Comparison of ENCODE assay signal across 8 mouse cellular contexts in genomic region chr4:108976458-108977071, GRCm38 (mm10). TPM values are rescaled to one million over a fixed set of nuclear protein-coding genes. Genes with fewer than 3 reads are reported as not detected.
DNase-seq lines count a peak whose midpoint lies in the region; ATAC-seq and TF ChIP-seq lines count a peak whose summit lies in the region.

No protein-coding gene starts in this region.

- in situ Hi-C loops in ES-E14 (cut with MboI; ENCODE audit: low sequenced_read_pairs in 2 of 2, unreplicated experiment in 2 of 2), result loop anchor here in 1 of 2 experiments (10.0 kb wide), 1 partner anchor 102 kb away; the partner anchor contains the start of gene Rab3b

- H3K4me3 ChIP-seq in heart, adult 2 months, result no peak overlapping the region
- H3K4me3 ChIP-seq in heart, embryonic 12.5 days, result no peak overlapping the region
- no peak overlapping the region for H3K4me3 ChIP-seq in ES-E14 (ENCODE audit: insufficient read depth in 1 of 2, low read depth in 1 of 2, low read length in 2 of 2, poor library complexity in 1 of 2, severe bottlenecking in 1 of 2)

- peak; percentile 82 for TF ChIP-seq CTCF in heart, adult 2 months (IDR thresholded peaks at IDR 0.05)

- no peaks in the 10 kb centered on the region for H3K79me2 ChIP-seq in heart, adult 2 months (replicated peaks; ENCODE audit: control insufficient read depth, insufficient read depth, low read length)

- no peak for TF ChIP-seq POLR2A in heart, adult 2 months (IDR thresholded peaks at IDR 0.05; ENCODE audit: insufficient read depth, low read depth, low read length)

- DNase-seq in heart, adult 2 months, result no peak
- DNase-seq in ES-E14 (ENCODE audit: low read depth, low spot score), result peak; percentile 40
- peak; percentile 34 for DNase-seq in cerebellum, adult 11-12 months
- peak; percentile 29 for DNase-seq in forelimb bud, embryonic 11.5 days (ENCODE audit: low read depth, low spot score)
- DNase-seq in layer of hippocampus, adult 9-11 months, result peak; percentile 52
- peak; percentile 78 for DNase-seq in lung, postnatal 36 days
- DNase-seq in spleen, adult 12 weeks (ENCODE audit: low spot score), result peak; percentile 22

- H3K9ac ChIP-seq in heart, adult 2 months (ENCODE audit: low read depth, low read length), result no peak overlapping the region
- no peak overlapping the region for H3K9ac ChIP-seq in heart, embryonic 12.5 days
- no peak overlapping the region for H3K9ac ChIP-seq in ES-E14 (ENCODE audit: insufficient read depth, low read depth, low read length, poor library complexity, severe bottlenecking)

- no peak for TF ChIP-seq EP300 in heart, adult 2 months (IDR thresholded peaks at IDR 0.05; ENCODE audit: insufficient read depth, low read depth, low read length)

- H3K9me3 ChIP-seq in heart, embryonic 12.5 days (replicated peaks), result no peaks in the 10 kb centered on the region
- no peaks in the 10 kb centered on the region for H3K9me3 ChIP-seq in ES-E14 (ENCODE audit: control insufficient read depth, insufficient read depth, low read depth, low read length)

- no peak for ATAC-seq in heart, embryonic 12.5 days (ENCODE audit: insufficient number of reproducible peaks, low FRiP score)

- H3K4me1 ChIP-seq in heart, adult 2 months (ENCODE audit: control insufficient read depth, insufficient read depth, low read length), result no peaks in the 10 kb centered on the region
- no peaks in the 10 kb centered on the region for H3K4me1 ChIP-seq in heart, embryonic 12.5 days (replicated peaks)
- H3K4me1 ChIP-seq in ES-E14 (ENCODE audit: control insufficient read depth in 2 of 2, insufficient read depth in 2 of 2, low read length in 2 of 2, poor library complexity in 1 of 2), result no peaks in the 10 kb centered on the region

- H3K4me2 ChIP-seq in heart, embryonic 12.5 days, result no peak overlapping the region

- intact Hi-C loops in heart, adult 2 months (cut with DNase I), result loop anchor here (1.0 to 10.0 kb wide), 3 partner anchors 106 to 282 kb away; no protein-coding TSS in a partner anchor

- no peaks in the 10 kb centered on the region for H3K36me3 ChIP-seq in heart, adult 2 months (ENCODE audit: control insufficient read depth, insufficient read depth, low read length)
- H3K36me3 ChIP-seq in heart, embryonic 12.5 days, result no peaks in the 10 kb centered on the region
- H3K36me3 ChIP-seq in ES-E14 (ENCODE audit: control insufficient read depth, insufficient read depth, low read length, poor library complexity, severe bottlenecking), result no peaks in the 10 kb centered on the region

- H3K27me3 ChIP-seq in heart, adult 2 months (ENCODE audit: control insufficient read depth, insufficient read depth, low read length), result no peaks in the 10 kb centered on the region
- no peaks in the 10 kb centered on the region for H3K27me3 ChIP-seq in heart, embryonic 12.5 days (replicated peaks)

- 35% methylated on average over 6 of the region's 6 CpGs for WGBS in heart, adult 2 months
- WGBS in heart, embryonic 12.5 days, result 35% methylated on average over 6 of the region's 6 CpGs

- H3K27ac ChIP-seq in heart, adult 2 months, result no peak overlapping the region
- H3K27ac ChIP-seq in heart, embryonic 12.5 days (ENCODE audit: poor library complexity, severe bottlenecking), result no peak overlapping the region
- no peak overlapping the region for H3K27ac ChIP-seq in ES-E14 (ENCODE audit: insufficient read depth, low read depth, low read length, poor library complexity, severe bottlenecking)

TF ChIP-seq in ES-E14, 5 proteins besides CTCF, POLR2A, EP300 and RAD21:
- TF ChIP-seq ZNF384 (IDR thresholded peaks at IDR 0.05; ENCODE audit: low read depth, low read length) (no peak), CHD2 (IDR thresholded peaks at IDR 0.05; ENCODE audit: low read depth, low read length) (no peak), ZC3H11A (IDR thresholded peaks at IDR 0.05; ENCODE audit: borderline replicate concordance, low read depth, low read length) (peak; percentile 76; the same call in 1 of the 2 replicates)

RNA-seq across cellular contexts. Expression of gene Nrd1, which starts 23.9 kb away (rescaled TPM):
- total RNA-seq in heart, adult 2 months (2021), result 100 to 1,000 TPM; 133 to 145 TPM
- polyA plus RNA-seq in heart, adult 2 months (2012; rRNA removed), result 69.9 and 146 TPM in 2 replicates
- 67.1 and 70.0 TPM in 2 replicates for polyA plus RNA-seq in heart, embryonic 12.5 days (2016; fragmentation: Nextera tagmentation; extraction: Ambion mirVana)
- 53.9 and 58.5 TPM in 2 replicates for total RNA-seq in ES-E14 (2012; rRNA removed)

Comparison
In these comparisons a context has a peak if more than half of its experiments do, and no peak if none do; other contexts are left out.
1. DNase-seq: peak in ES-E14 (single experiment), cerebellum, adult 11-12 months (single experiment), forelimb bud, embryonic 11.5 days (single experiment), layer of hippocampus, adult 9-11 months (single experiment), lung, postnatal 36 days (single experiment) and spleen, adult 12 weeks (single experiment); none in heart, adult 2 months (0 of 2).